Mouse (Mus musculus): ENCODE results near the gene Nr2f2.

DNA sequence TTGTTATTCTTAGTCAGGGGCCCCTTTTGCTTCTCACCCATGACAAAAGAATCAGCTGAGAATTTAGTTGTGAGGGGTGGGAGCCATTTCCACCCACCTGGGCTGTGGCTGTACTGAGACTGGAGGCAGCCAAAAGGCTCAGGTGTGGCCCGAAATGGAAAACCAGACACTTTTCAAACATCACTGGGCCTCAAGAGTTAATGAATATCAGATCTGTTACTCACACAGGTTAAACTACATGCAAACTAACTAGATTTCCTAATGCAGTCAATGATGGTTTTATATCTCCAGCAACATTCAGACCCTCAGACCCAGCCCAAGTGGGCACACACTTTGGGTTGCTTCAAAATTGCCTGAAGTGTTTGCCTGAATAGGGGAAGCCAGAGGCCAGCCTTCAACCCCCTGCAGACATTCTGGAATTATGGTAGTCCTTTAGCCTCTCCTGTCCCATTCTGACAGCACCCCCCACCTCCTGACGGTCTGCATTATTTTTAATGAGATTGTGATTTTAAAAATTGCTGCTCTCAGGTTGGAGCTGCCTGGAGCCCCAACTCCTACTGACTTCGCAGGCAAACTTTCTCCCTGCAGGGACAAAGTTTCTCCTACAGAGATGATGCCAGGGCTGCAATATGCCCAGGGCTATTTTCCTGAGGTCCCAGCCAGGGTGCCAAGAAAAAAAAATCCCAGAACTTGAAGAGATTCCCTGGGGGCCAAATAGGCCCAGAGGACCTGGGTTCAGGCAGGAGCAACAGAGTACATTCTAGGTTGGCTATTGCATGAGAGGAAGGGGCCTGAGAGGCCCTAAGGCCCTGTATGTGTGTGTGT is 9.6 kb downstream of the Nr2f2 start:
- TF ChIP-seq CTCF (IDR thresholded peaks at IDR 0.05; ENCODE audit: insufficient read depth, low read length) (no peak), POLR2A (IDR thresholded peaks at IDR 0.05; ENCODE audit: borderline replicate concordance, extremely low read depth, low read depth, low read length) (no peak)

All from lung, adult 2 months (tissue).